Mouse (Mus musculus) C2C12 (cell line): ENCODE measurements around the gene Zfp119a.

Experiments used
- CTCF ChIP-seq: IDR thresholded peaks from one replicate; pipeline ENCODE4 v1.5.1; 2011; ENCODE audit not compliant: control insufficient read depth, insufficient read depth, insufficient read length
- USF1 ChIP-seq: IDR thresholded peaks from one replicate; pipeline ENCODE4 v1.6.1; 2011; ENCODE audit warnings: low read depth, mild to moderate bottlenecking, control low read depth, moderate library complexity

DNA sequence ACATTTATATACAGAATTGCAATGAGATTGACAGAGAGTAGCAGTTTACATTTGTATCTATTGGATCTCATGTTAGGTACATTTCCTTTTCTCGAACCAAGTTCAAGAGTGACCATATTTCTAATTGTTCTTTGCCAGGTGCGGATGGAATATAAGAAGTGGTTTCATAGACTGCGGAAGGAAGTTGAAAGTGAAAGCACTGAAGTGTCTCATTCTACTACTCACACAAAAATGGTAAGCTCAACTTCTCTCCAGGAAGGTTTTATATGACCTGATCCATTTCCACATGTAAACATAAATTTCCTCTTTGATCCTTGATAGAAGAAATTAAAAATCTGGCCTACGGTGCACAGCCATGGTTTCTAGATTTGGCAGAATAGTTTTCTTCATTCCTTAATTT lies 35.7 kb downstream of the Zfp119a start:
- TF ChIP-seq CTCF (no peak), USF1 (no peak)
